Mouse (Mus musculus) bone marrow, adult 2 months (tissue): ENCODE results near the gene Gnb2. TPM values are rescaled to one million over a fixed set of nuclear protein-coding genes. Genes with fewer than 3 reads are reported as not detected.

Source experiments
- H3K27ac ChIP-seq: fragments of 200-500 bp; 2 replicates; pipeline ENCODE4 v1.5.1; 2012; ENCODE audit warnings: low read depth, mild to moderate bottlenecking, control low read depth, inconsistent platforms, low read length; ENCODE audit not compliant: control insufficient read depth, poor library complexity, insufficient read depth
- H3K4me1 ChIP-seq: fragments of 200-500 bp; 2 replicates; pipeline ENCODE4 v1.6.1; 2011; ENCODE audit warnings: low read length; ENCODE audit not compliant: control insufficient read depth, insufficient read depth
- H3K4me3 ChIP-seq: fragments of 200-500 bp; replicated peaks from 2 replicates; pipeline ENCODE3; 2011; ENCODE audit warnings: mild to moderate bottlenecking, low read depth, low read length, control low read depth; ENCODE audit not compliant: control insufficient read depth
- CTCF ChIP-seq: fragments of 200-500 bp; IDR thresholded peaks from 2 replicates; pipeline ENCODE4 v1.5.1; 2011; ENCODE audit warnings: low read length, control low read depth; ENCODE audit not compliant: control insufficient read depth, insufficient read depth
- POLR2A ChIP-seq: fragments of 200-500 bp; IDR thresholded peaks from 2 replicates; pipeline ENCODE4 v1.6.1; 2011; ENCODE audit warnings: low read depth, mild to moderate bottlenecking, control low read depth, low read length, borderline replicate concordance; ENCODE audit not compliant: control insufficient read depth
- WGBS: fragments of 180-500 bp; shearing (Covaris S2); methylation state at CpG from one replicate; pipeline ENCODE4 v1.1.7; 2018; 5-methylcytosine and 5-hydroxymethylcytosine counted together
- polyA plus RNA-seq: library from polyadenylated mRNA; stranded (reverse); fragments of >200 nt; gene quantifications from 2 replicates; pipeline ENCODE4 v1.2.4, GENCODE M21; 2011; ENCODE audit warnings: low replicate concordance; ENCODE audit not compliant: missing spikeins, insufficient read depth, insufficient read length

Gnb2 gene
- polyA plus RNA-seq, 1 experiment, result 476 TPM

DNA sequence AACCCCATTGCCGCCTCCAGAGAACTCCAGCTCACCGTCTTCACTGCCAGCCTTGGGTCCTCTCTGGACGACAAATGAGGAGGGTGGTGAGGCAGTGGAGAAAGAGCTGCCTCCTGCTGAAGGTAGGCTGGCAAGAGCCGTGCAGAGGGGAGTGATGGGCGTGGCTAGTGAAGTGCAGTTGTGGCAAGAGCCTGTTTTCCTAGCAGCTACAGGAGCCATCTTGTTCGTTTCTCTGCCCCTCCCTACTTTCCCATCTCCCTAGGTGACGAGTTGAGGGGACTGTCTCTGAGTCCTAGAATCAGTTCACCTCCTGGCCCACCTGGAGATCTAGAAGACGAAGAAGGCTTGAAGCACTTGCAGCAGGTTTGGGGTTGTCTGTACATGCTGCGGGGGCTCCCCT, 11.4 kb downstream of the Gnb2 start:
- TF ChIP-seq POLR2A (no peak), CTCF (no peak)
- WGBS, result 81% methylated on average over 9 of the region's 9 CpGs

DNA sequence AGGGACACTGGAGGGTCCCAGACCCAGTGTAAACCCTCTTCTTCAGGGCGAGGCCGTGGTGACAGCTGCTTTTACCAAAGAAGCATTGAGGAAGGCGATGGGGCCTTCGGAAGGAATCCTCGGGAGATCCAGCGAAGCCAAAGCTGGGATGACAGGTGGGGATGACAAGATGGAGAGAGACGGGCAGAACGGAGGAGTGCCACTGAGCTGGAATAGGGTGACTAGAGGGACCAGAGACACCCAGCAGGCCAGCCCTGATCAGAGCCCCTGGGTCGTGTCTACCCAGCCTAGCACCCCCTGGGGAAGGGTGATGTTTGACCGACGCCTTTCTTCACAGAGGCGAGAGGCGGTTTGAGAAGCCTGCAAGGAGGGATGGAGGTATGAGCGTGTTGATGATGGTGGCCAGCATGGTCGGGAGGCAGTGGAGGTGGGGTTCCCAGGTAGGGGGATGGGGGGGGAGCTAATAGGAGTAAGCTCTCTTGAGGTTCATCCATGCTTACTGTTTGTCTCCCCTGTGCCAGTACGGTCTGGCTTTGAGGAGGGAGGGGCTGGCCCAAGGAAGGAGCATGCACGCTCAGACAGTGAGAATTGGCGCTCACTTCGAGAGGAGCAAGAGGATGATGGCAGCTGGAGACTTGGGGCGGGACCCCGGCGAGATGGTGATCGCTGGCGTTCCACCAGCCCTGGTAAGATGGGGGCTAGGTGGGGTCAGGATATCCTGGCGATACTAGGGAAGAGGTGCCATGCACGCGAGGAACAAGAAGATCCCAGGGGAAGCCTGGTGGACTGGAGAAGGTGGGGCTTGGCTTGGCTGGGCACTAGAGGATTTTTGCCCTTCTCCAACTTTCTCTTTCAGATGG, 13.4 kb downstream of the Gnb2 start:
- H3K4me1 ChIP-seq, result no peaks in the 10 kb centered on the region
- no peak overlapping the region for H3K4me3 ChIP-seq
- TF ChIP-seq CTCF (no peak), POLR2A (no peak)
- 93% methylated on average over 27 of the region's 27 CpGs for WGBS
- H3K27ac ChIP-seq, result no peak overlapping the region

More for the DNA sequence above, 11.4 kb downstream of the Gnb2 start:
- H3K27ac ChIP-seq, result no peak overlapping the region
- H3K4me1 ChIP-seq, result no peaks in the 10 kb centered on the region
- H3K4me3 ChIP-seq, result no peak overlapping the region

GRCm38 (mm10) chr5:137518436-137518835, 14.9 kb downstream of the Gnb2 start, which contains the start of gene Gigyf1:
Gene Gigyf1 (plus strand): TSS chr5:137518548.
- Histone ChIP-seq H3K4me1 (no peaks in the 10 kb centered on the region), H3K4me3 (no peak within 1 kb of the TSS), H3K27ac (no peak within 1 kb of the TSS)
- 81% methylated on average over 5 of the region's 5 CpGs for whole genome bisulfite sequencing
- TF ChIP-seq POLR2A, result no peak
- peak; percentile 65 for TF ChIP-seq CTCF

GRCm38 (mm10) chr5:137514811-137515210, 18.5 kb downstream of the Gnb2 start:
- WGBS, result 84% methylated on average over 3 of the region's 3 CpGs
- H3K27ac ChIP-seq, result no peak overlapping the region
- TF ChIP-seq CTCF, result no peak
- no peak for TF ChIP-seq POLR2A
- no peaks in the 10 kb centered on the region; the same call in 1 of the 2 replicates for H3K4me1 ChIP-seq
- no peak overlapping the region for H3K4me3 ChIP-seq

GRCm38 (mm10) chr5:137513951-137514721, 19.2 kb downstream of the Gnb2 start:
- Histone ChIP-seq H3K27ac (no peak overlapping the region), H3K4me3 (no peak overlapping the region), H3K4me1 (no peaks in the 10 kb centered on the region; the same call in 1 of the 2 replicates)
- WGBS, result 81% methylated on average over 12 of the region's 12 CpGs
- no peak for TF ChIP-seq CTCF
- TF ChIP-seq POLR2A, result no peak

- TF ChIP-seq CTCF (peak; percentile 65), POLR2A (no peak)
- Histone ChIP-seq H3K27ac (no peak overlapping the region), H3K4me1 (no peaks in the 10 kb centered on the region; the same call in 1 of the 2 replicates), H3K4me3 (no peak overlapping the region)
- WGBS, result 71% methylated on average over 11 of the region's 11 CpGs
Observed at GRCm38 (mm10) chr5:137512847-137513794, 20.2 kb downstream of the Gnb2 start.

DNA sequence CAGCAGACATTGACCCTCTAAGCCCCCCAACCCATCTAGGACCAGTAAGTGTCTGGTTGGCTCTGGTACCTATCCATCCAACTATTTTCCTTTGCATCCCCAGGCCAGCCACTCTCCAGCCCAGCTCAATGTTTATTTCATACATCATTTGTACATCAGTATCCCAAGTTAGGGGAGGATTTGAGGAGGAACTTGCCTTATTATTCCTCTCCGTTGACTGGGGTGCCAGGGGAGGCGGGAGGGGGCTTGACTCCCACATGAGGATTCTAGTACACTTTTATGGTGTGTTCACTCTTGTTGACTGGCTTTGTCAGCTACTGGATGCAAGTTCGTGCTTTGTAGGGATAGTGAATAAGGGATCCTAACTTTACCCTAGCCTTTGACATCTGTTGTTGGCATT, 21.6 kb downstream of the Gnb2 start:
- Histone ChIP-seq H3K4me3 (no peak overlapping the region), H3K27ac (no peak overlapping the region), H3K4me1 (no peaks in the 10 kb centered on the region; the same call in 1 of the 2 replicates)
- WGBS, result 65% methylated on average over 3 of the region's 3 CpGs
- TF ChIP-seq CTCF (no peak), POLR2A (no peak)
